Mouse (Mus musculus): ENCODE measurements around the gene Ptger3.

Gene Ptger3

DNA sequence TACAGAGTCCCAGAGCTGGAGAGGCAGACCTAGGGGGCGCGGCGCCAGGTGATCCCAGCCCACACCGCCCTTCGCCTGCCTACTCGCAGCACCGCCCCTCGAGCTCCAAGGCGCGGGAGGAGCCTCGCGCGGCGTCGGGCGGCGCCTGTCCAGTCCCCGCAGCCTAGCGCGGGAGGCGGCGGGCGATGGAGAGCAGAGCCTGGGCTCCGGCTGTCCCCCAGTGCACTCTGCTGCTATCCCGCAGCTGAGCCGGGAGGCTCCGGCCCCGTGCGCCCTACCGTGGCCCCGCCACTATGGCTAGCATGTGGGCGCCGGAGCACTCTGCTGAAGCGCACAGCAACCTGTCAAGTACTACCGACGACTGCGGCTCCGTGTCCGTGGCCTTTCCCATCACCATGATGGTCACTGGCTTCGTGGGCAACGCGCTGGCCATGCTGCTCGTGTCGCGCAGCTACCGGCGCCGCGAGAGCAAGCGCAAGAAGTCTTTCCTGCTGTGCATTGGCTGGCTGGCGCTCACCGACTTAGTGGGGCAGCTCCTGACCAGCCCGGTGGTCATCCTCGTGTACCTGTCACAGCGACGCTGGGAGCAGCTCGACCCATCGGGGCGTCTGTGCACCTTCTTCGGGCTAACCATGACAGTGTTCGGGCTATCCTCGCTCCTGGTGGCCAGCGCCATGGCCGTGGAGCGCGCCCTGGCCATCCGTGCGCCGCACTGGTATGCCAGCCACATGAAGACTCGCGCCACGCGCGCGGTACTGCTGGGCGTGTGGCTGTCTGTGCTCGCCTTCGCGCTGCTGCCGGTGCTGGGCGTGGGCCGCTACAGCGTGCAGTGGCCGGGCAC, at the start of gene Ptger3:
TSS of gene Ptger3 (plus strand) at position 168 of the 841 bp plus-strand sequence.
- peak in 1 of 2 experiments; percentile 30 for DNase-seq (ENCODE audit: low spot score in 2 of 2)

- DNase-seq (ENCODE audit: low spot score in 2 of 2) = no peak
These were observed 48.7 kb upstream of the Ptger3 start for GRCm38 (mm10) chr3:157517992-157518391.

DNA sequence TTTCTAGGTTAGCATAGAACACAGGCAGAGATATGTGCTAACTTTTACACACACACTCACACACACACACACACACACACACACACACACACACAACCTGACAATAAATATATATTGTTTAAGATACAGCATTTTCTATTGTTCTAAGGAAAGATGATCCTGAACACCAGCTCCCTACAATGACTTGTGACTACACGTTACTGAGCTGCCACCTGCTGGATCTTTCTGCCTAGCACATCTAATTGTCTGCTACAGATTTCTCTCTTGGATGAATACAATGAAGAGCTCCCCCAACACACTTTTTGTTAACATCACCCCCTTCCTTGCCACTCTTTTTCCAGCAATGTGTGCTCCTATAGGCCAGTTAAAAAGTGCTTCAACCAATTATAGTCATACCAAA, 46.3 kb upstream of the Ptger3 start:
- peak; percentile 10 to 77 for DNase-seq (ENCODE audit: low spot score in 2 of 2)

GRCm38 (mm10) chr3:157523834-157524233, 42.9 kb upstream of the Ptger3 start:
- no peak for DNase-seq (ENCODE audit: low spot score in 2 of 2)

DNA sequence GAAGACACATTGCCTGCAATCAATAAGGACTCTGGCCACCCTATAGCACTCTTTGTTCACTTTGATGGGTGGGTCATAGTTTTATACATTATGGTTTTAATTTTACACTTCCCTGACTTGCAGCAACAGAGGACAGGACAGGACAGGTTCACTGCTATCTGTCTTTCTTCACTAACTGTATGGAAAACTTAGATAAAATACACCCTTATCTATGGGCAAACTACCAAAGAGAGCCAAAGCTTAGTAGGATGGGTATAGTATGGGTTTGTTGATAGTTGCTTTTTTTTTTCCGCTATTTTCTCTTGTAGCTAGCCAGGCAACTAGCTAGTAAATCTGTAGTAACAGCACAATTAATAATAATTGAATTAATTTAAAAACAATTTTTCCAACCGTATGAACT, 35.1 kb upstream of the Ptger3 start:
- no peak for DNase-seq (ENCODE audit: low spot score in 2 of 2)

DNA sequence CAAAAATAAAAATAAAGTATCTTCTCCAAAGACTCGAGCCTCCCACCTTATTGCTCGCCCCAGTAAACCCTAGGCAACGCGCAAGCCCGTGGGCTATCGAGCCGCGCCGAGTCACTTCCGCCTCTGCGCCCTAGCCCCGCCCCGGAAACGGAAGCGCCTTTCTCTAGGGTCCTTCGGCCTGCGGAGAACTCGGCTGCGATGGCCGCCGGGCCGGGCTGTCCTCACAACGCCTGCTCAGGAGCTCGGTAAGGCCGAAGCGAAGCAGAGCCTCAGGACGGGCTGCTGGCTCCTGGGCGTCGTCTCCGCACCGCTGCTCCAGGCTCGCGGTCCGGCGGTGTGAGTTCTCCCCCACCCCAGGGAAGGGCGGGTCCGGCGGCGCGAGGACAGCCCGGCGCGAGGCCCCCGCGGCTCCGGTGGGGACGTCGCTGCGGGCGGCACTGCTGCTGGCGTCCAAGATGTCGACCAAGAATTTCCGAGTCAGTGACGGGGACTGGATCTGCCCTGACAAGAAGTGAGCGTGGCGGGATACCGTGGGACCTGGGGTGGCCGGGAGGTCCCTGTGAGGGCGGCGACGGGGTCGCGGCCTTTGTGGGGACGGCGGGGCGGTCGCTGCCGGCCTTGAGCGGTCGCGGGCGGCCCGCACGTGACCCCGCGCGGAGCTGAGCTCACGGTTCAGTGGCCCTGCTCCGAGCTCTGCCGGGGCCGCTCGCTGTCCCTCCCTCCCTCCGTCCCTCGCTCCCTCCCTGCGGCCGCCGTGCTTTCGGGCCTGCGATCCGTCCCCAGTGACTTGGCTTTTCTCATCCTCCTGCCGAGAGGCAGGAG, 32.5 kb upstream of the Ptger3 start, which contains the start of gene Zranb2:
TSS of gene Zranb2 (plus strand) at position 197 of the 822 bp plus-strand sequence.
- DNase-seq (ENCODE audit: low spot score in 2 of 2) = peak; percentile 81 to 94

DNA sequence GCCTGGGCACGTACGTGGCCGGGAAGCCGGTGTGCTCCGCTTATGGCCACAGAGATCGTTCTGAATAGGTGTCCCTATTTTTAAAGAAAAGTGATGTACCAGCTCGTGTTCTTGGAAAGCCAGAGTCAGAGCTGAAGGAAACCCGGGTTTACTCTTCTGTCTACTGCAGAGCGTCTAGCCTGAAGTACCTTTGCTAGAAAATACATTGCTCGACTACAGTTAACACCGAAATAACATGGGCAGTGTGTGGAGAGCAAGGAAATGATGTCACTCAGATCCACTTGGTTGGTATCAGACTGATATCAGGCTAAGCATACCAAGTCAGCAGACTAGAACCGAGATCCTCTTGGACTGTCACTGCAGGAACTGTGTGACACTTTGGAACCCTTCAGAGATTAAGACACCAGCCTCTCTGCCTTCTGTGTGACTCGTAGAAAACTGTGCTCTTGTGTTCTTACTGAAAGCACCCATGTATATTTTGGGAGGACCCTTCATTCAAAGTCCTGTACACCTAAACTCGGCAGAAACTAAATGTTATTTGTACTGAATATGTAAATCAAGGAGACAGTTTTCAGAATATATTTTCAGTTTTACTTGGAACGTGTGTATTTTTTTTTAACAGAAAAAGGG, 31.8 kb upstream of the Ptger3 start:
- DNase-seq (ENCODE audit: low spot score in 2 of 2) = peak in 1 of 2 experiments; percentile 18

DNA sequence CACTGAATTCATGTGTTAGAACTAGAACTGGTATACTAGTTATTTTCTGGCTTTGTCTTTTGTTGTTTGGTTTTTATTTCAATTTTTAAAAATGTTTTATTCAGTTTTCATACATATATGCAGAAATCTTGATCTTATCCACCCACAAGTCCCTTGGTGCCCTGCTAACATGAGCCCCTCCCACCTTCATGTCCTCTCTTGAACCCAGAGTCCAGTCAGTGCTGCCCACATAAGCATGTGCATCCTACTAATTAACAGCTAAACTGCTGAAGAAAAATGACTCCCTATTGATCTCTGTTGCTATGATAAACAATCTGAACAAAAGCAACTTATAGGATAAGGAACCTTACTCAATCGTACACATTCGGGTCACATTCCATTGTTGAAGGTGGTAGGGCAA, 17.4 kb upstream of the Ptger3 start:
- DNase-seq (ENCODE audit: low spot score in 2 of 2) = no peak

- DNase-seq (ENCODE audit: low spot score in 2 of 2) = no peak
These were observed 16.7 kb upstream of the Ptger3 start for GRCm38 (mm10) chr3:157549758-157550600.

- peak in 1 of 2 experiments; percentile 39 for DNase-seq (ENCODE audit: low spot score in 2 of 2)
These were observed 1.5 kb upstream of the Ptger3 start for GRCm38 (mm10) chr3:157565196-157565595.

DNA sequence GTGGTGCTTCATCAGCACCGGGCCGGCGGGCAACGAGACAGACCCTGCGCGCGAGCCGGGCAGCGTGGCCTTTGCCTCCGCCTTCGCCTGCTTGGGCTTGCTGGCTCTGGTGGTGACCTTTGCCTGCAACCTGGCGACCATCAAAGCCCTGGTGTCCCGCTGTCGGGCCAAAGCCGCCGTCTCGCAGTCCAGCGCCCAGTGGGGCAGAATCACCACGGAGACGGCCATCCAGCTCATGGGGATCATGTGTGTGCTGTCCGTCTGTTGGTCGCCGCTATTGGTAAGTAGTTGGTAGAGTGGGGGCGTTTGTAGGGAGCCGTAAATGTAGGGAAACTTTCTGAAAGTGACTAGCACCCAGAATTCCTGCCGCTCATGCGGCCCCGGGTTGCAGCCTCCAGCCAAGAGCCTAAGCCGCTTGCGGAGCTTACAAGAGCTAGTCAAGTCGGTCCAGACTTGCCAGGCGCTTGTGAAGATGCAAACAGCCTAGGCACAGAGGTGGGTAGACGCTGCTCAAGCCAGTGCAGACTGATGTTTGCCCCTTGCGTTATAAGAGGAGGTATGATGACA, 957 bp downstream of the Ptger3 start:
- no peak for DNase-seq (ENCODE audit: low spot score in 2 of 2)

- no peak for DNase-seq (ENCODE audit: low spot score in 2 of 2)
These were observed 5.3 kb downstream of the Ptger3 start for GRCm38 (mm10) chr3:157572011-157572410.

DNA sequence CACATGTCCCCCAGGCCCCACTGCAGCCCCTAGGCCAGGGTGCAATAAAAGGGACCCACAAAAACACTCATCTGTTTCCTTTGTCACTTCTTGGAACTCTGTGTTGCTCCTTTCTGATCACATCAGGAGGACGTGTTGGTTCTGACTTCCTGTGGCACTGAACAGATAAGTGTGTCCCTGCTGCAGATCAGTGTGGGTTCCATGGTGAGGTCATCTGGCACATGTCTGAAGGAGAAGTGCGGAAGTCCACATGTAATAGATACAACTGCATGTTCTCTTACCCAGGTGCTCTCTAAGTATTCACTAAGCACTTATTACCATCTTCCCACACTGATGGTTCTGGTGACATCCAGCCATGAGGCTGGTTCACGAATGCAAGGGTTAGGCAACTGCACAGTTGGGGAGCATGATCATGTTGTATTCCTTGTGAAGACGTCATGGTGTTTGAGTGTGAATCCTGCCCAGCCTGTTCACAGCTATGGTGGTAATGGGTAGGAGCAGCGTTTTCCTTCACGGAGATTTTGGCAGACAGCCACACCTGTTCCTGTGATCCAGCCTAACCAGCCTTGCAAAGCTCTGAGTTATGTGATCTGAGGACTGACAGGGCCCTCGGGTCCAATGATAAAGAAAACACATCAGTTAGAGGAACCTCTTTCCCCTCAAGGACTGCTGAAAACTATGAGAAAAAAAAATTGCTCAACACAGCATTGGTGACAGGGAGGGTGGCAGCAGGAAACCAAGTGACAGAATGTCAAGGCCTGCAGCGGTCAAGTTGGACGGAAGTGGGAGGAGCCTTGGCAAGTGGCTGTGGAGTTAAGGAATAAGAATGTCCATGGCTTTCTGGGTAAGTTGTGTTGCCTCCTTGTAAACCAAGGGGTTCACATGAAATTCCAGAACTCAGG, 9.0 kb downstream of the Ptger3 start:
- no peak for DNase-seq (ENCODE audit: low spot score in 2 of 2)

DNA sequence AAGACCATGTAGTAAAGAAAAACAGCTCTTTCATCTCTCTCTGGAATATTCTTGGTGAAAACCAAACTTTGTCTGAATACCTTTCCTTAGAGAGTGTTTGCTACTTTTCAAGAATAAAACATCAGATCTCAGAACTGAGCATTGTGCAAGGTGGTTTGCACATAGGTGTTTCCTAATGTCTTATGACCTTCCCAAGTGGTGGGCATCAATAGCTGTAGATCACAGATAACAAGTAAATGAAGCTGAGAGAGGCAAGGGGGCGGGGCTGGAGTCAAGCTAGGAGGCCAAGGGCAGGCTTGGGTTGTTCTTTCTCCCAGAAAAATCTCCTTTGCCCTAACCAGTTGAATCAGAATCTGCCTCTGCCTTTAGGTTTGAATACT, 9.6 kb downstream of the Ptger3 start:
- DNase-seq (ENCODE audit: low spot score in 2 of 2) = no peak

GRCm38 (mm10) chr3:157576862-157577261, 10.2 kb downstream of the Ptger3 start:
- DNase-seq (ENCODE audit: low spot score in 2 of 2) = no peak

DNA sequence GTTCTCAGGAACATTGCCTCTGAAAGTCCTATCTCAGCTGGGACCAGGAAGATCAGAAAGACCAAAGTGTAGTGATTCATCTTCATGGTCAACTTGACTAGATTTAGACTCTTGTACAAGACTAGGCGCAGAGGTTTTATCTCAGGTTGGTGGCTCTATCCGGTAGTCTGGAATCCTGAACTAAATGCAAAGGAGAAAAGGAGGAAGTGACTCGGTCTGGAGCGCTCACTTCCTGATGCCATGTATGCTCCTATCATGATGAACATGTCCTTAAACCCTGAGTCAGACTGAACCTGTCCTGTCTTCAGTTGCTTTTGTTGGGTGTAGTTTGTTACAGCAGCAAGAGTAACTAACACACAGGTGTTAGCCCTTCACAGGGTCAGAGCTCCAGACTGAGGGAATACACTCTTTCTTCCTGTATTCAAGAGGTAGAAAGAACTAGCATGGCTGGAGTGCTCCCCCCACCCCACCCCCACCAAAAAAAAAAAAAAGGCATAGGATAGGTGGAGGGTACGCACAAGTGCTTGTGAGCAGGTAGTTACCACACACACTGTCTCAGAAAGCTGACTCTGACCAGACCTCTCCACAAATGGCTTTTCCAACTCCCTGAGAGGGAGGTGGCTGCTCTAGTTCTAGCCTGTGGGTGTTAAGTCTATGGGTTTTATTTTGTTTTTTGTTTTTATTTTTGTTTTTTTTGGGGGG, 11.9 kb downstream of the Ptger3 start:
- DNase-seq (ENCODE audit: low spot score in 2 of 2) = no peak

- DNase-seq (ENCODE audit: low spot score in 2 of 2) = no peak
These were observed 12.7 kb downstream of the Ptger3 start for GRCm38 (mm10) chr3:157579376-157579775.

- no peak for DNase-seq (ENCODE audit: low spot score in 2 of 2)
These were observed 13.6 kb downstream of the Ptger3 start for GRCm38 (mm10) chr3:157580299-157580698.

DNA sequence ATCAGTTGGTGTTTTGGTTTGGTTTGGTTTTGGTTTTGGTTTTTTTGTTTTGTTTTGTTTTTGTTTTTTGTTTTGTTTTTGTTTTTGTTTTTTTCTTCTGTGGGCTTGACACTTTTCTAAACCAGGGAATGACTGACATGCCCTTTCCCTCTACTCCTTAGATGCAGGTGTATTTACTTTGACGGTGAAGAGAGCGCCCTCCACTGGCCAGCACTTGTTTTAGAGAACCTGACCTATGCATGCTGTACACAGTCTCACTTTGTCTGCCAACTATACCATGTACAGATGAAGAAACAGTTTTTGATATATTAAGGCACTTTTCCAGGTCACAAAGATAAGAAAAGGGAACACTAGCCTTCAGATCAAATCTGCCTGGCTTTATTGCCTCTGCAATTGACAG, 15.1 kb downstream of the Ptger3 start:
- no peak for DNase-seq (ENCODE audit: low spot score in 2 of 2)
